Comparison of ENCODE assay signal across 30 mouse cellular contexts in genomic region chr11:103181911-103182310, GRCm38 (mm10). TPM values are rescaled to one million over a fixed set of nuclear protein-coding genes. Genes with fewer than 3 reads are reported as not detected.
DNase-seq lines count a peak whose midpoint lies in the region; ATAC-seq and TF ChIP-seq lines count a peak whose summit lies in the region.
"Had no signal": no experiment of that assay in that cellular context is flagged by ENCODE, and none has a peak within 500 bp of the region (broad histone marks: within the 10 kb centered on the region; RNA-seq: fewer than 3 reads in every experiment).

No protein-coding gene starts in this region.

- H3K9me3 ChIP-seq in intestine, postnatal 0 days (ENCODE audit: control insufficient read depth) = no peaks in the 10 kb centered on the region
- no peaks in the 10 kb centered on the region for H3K9me3 ChIP-seq in kidney, embryonic 16.5 days (ENCODE audit: low read length)
- no peaks in the 10 kb centered on the region for H3K9me3 ChIP-seq in heart, embryonic 12.5 days (replicated peaks)
- H3K9me3 ChIP-seq: embryonic facial prominence, embryonic 13.5 days; hindbrain, embryonic 13.5 days; limb, embryonic 12.5 days; midbrain, embryonic 15.5 days; neural tube, embryonic 12.5 days had no signal

- TF ChIP-seq CTCF in gastrocnemius, adult 2 months (IDR thresholded peaks at IDR 0.05) = no peak
- no peak for TF ChIP-seq CTCF in intestine, postnatal 0 days (IDR thresholded peaks at IDR 0.05; ENCODE audit: low read depth)

- no peak overlapping the region for H3K4me3 ChIP-seq in gastrocnemius, adult 2 months
- no peak overlapping the region for H3K4me3 ChIP-seq in intestine, postnatal 0 days (ENCODE audit: low read depth, low read length)
- H3K4me3 ChIP-seq in kidney, embryonic 16.5 days (ENCODE audit: low read length) = no peak overlapping the region
- H3K4me3 ChIP-seq in heart, embryonic 12.5 days = no peak overlapping the region
- H3K4me3 ChIP-seq: embryonic facial prominence, embryonic 13.5 days; erythroblast, embryonic 14.5 days; heart, adult 2 months; hindbrain, embryonic 13.5 days; limb, embryonic 12.5 days; midbrain, embryonic 15.5 days; neural tube, embryonic 12.5 days had no signal

- H3K4me2 ChIP-seq in intestine, postnatal 0 days (replicated peaks; ENCODE audit: low read depth) = no peak overlapping the region
- no peak overlapping the region for H3K4me2 ChIP-seq in kidney, embryonic 16.5 days (replicated peaks; ENCODE audit: low read depth, low read length)
- H3K4me2 ChIP-seq in heart, embryonic 12.5 days = no peak overlapping the region
- H3K4me2 ChIP-seq: embryonic facial prominence, embryonic 13.5 days; hindbrain, embryonic 13.5 days; limb, embryonic 12.5 days; liver, embryonic 11.5 days; midbrain, embryonic 15.5 days; neural tube, embryonic 12.5 days had no signal

- H3K4me1 ChIP-seq in intestine, postnatal 0 days (replicated peaks; ENCODE audit: control insufficient read depth, insufficient read depth, low read length) = no peaks in the 10 kb centered on the region
- no peaks in the 10 kb centered on the region for H3K4me1 ChIP-seq in kidney, embryonic 16.5 days (ENCODE audit: insufficient read depth, low read length)
- peaks cover 11% of the 10 kb centered on the region for H3K4me1 ChIP-seq in heart, embryonic 12.5 days (replicated peaks)
- H3K4me1 ChIP-seq: embryonic facial prominence, embryonic 13.5 days; hindbrain, embryonic 13.5 days; limb, embryonic 12.5 days; midbrain, embryonic 15.5 days; neural tube, embryonic 12.5 days had no signal

- WGBS in intestine, postnatal 0 days = 41% methylated on average over 3 of the region's 3 CpGs
- WGBS in kidney, embryonic 16.5 days = 70% methylated on average over 3 of the region's 3 CpGs
- WGBS in heart, embryonic 12.5 days = 73% methylated on average over 3 of the region's 3 CpGs

- no peaks in the 10 kb centered on the region for H3K27me3 ChIP-seq in intestine, postnatal 0 days (replicated peaks; ENCODE audit: control insufficient read depth, insufficient read depth, low read length)
- no peaks in the 10 kb centered on the region for H3K27me3 ChIP-seq in kidney, embryonic 16.5 days (ENCODE audit: insufficient read depth, low read length)
- peaks cover 49% of the 10 kb centered on the region for H3K27me3 ChIP-seq in heart, embryonic 12.5 days (replicated peaks)
- H3K27me3 ChIP-seq: embryonic facial prominence, embryonic 13.5 days; midbrain, embryonic 15.5 days had no signal

- peak; percentile 92 for ATAC-seq in intestine, postnatal 0 days
- ATAC-seq in kidney, embryonic 16.5 days (ENCODE audit: low FRiP score, low TSS enrichment) = peak; percentile 54
- no peak for ATAC-seq in heart, embryonic 12.5 days (ENCODE audit: insufficient number of reproducible peaks, low FRiP score)
- ATAC-seq in megakaryocyte, adult 5-6 weeks (ENCODE audit: poor library complexity, severe bottlenecking) = no peak
- ATAC-seq: CD4-positive, CD25-positive, alpha-beta regulatory T cell, adult 4 months; forebrain, embryonic 14.5 days; midbrain, embryonic 15.5 days had no signal

- no peak overlapping the region for H3K27ac ChIP-seq in gastrocnemius, adult 2 months
- H3K27ac ChIP-seq in intestine, postnatal 0 days (ENCODE audit: low read depth, low read length) = no peak overlapping the region
- no peak overlapping the region for H3K27ac ChIP-seq in kidney, embryonic 16.5 days (ENCODE audit: low read length)
- H3K27ac ChIP-seq in heart, embryonic 12.5 days (ENCODE audit: poor library complexity, severe bottlenecking) = no peak overlapping the region
- H3K27ac ChIP-seq: embryonic facial prominence, embryonic 13.5 days; heart, adult 2 months; hindbrain, embryonic 13.5 days; limb, embryonic 12.5 days; midbrain, embryonic 15.5 days; neural tube, embryonic 12.5 days; stomach, postnatal 0 days had no signal

- H3K36me3 ChIP-seq in intestine, postnatal 0 days (ENCODE audit: control insufficient read depth, insufficient read depth) = no peaks in the 10 kb centered on the region
- H3K36me3 ChIP-seq in kidney, embryonic 16.5 days (ENCODE audit: insufficient read depth, low read length) = no peaks in the 10 kb centered on the region
- no peaks in the 10 kb centered on the region for H3K36me3 ChIP-seq in heart, embryonic 12.5 days
- H3K36me3 ChIP-seq: embryonic facial prominence, embryonic 13.5 days; hindbrain, embryonic 13.5 days; limb, embryonic 12.5 days; midbrain, embryonic 15.5 days; neural tube, embryonic 12.5 days had no signal

- DNase-seq in gastrocnemius, adult 2 months = peak; percentile 21
- DNase-seq in gastrocnemius, postnatal 4 days (ENCODE audit: low spot score in 2 of 2) = no peak
- DNase-seq in kidney, postnatal 4 days = peak; percentile 23 to 62
- DNase-seq: adrenal gland, postnatal 36 days; cerebellum, postnatal 25 days; embryo, embryonic 11 days; lung, adult 2 months; lung, postnatal 36 days; right cerebral cortex, postnatal 14 days; thymus, adult 2 months had no signal

- no peak overlapping the region for H3K9ac ChIP-seq in intestine, postnatal 0 days (ENCODE audit: low read depth, low read length)
- no peak overlapping the region for H3K9ac ChIP-seq in kidney, embryonic 16.5 days (replicated peaks; ENCODE audit: low read length)
- H3K9ac ChIP-seq in heart, embryonic 12.5 days = no peak overlapping the region
- H3K9ac ChIP-seq: embryonic facial prominence, embryonic 13.5 days; hindbrain, embryonic 13.5 days; limb, embryonic 12.5 days; midbrain, embryonic 15.5 days; neural tube, embryonic 12.5 days had no signal

- intact Hi-C loops in gastrocnemius, adult 2 months (cut with DNase I) = no loop called here

RNA-seq across cellular contexts. Expression of gene Fmnl1, which starts 11.0 kb away (rescaled TPM):
- 1 to 10 TPM; 4.2 to 5.7 TPM for total RNA-seq in gastrocnemius, adult 2 months (2021)
- 1 to 10 TPM; 8.1 to 8.2 TPM for total RNA-seq in gastrocnemius, postnatal 4 days (2021)
- polyA plus RNA-seq in intestine, postnatal 0 days (2015; fragmentation: Nextera tagmentation; extraction: Ambion mirVana) = 0.80 and 1.0 TPM in 2 replicates
- 2.4 and 3.4 TPM in 2 replicates for polyA plus RNA-seq in kidney, embryonic 16.5 days (2015; fragmentation: Nextera tagmentation; extraction: Ambion mirVana)
- 1.1 and 1.7 TPM in 2 replicates for polyA plus RNA-seq in heart, embryonic 12.5 days (2016; fragmentation: Nextera tagmentation; extraction: Ambion mirVana)
- 387 and 407 TPM in 2 replicates for total RNA-seq in megakaryocyte, adult 5-6 weeks (2015)
- 126 and 152 TPM in 2 replicates for total RNA-seq in megakaryocyte, adult 5-6 weeks (2017)

RNA-seq across cellular contexts. Expression of gene 1700023F06Rik, which starts 26.4 kb away (rescaled TPM):
- total RNA-seq in gastrocnemius, adult 2 months (2021) = not detected
- not detected for total RNA-seq in gastrocnemius, postnatal 4 days (2021)
- polyA plus RNA-seq in intestine, postnatal 0 days (2015; fragmentation: Nextera tagmentation; extraction: Ambion mirVana) = 0.35 and 0.77 TPM in 2 replicates
- 0.27 and 0.82 TPM in 2 replicates for polyA plus RNA-seq in kidney, embryonic 16.5 days (2015; fragmentation: Nextera tagmentation; extraction: Ambion mirVana)
- 0.17 TPM in 1 of 2 replicates, not detected in the other for polyA plus RNA-seq in heart, embryonic 12.5 days (2016; fragmentation: Nextera tagmentation; extraction: Ambion mirVana)
- not detected in 2 replicates for total RNA-seq in megakaryocyte, adult 5-6 weeks (2015)
- not detected in 2 replicates for total RNA-seq in megakaryocyte, adult 5-6 weeks (2017)
- total RNA-seq: adrenal gland, postnatal 36 days; gastrocnemius, postnatal 10 days; heart, adult 2 months; heart, postnatal 25 days; megakaryocyte-erythroid progenitor cell, adult 5-6 weeks had no signal
- polyA plus RNA-seq: CD4-positive, CD25-positive, alpha-beta regulatory T cell, adult 4 months; erythroblast, embryonic 14.5 days had no signal

RNA-seq across cellular contexts. Expression of gene Spata32, which starts 36.3 kb away (rescaled TPM):
- total RNA-seq in gastrocnemius, adult 2 months (2021) = not detected
- total RNA-seq in gastrocnemius, postnatal 4 days (2021) = not detected
- not detected in 2 replicates for polyA plus RNA-seq in intestine, postnatal 0 days (2015; fragmentation: Nextera tagmentation; extraction: Ambion mirVana)
- polyA plus RNA-seq in kidney, embryonic 16.5 days (2015; fragmentation: Nextera tagmentation; extraction: Ambion mirVana) = not detected in 2 replicates
- polyA plus RNA-seq in heart, embryonic 12.5 days (2016; fragmentation: Nextera tagmentation; extraction: Ambion mirVana) = not detected in 2 replicates
- total RNA-seq in megakaryocyte, adult 5-6 weeks (2015) = not detected in 2 replicates
- not detected in 2 replicates for total RNA-seq in megakaryocyte, adult 5-6 weeks (2017)
- total RNA-seq: adrenal gland, postnatal 36 days; gastrocnemius, postnatal 10 days; heart, adult 2 months; heart, postnatal 25 days; megakaryocyte-erythroid progenitor cell, adult 5-6 weeks had no signal
- polyA plus RNA-seq: CD4-positive, CD25-positive, alpha-beta regulatory T cell, adult 4 months; embryonic facial prominence, embryonic 13.5 days; erythroblast, embryonic 14.5 days; forebrain, embryonic 14.5 days; heart, adult 2 months; heart, embryonic 14.5 days; limb, embryonic 12.5 days; liver, embryonic 11.5 days; lung, adult 2 months; stomach, postnatal 0 days; thymus, adult 2 months; urinary bladder, adult 2 months had no signal

RNA-seq across cellular contexts. Expression of gene Hexim2, which starts 49.7 kb away (rescaled TPM):
- total RNA-seq in gastrocnemius, adult 2 months (2021) = 1 to 10 TPM; 2.0 to 3.6 TPM
- 1 to 10 TPM; 6.3 to 7.0 TPM for total RNA-seq in gastrocnemius, postnatal 4 days (2021)
- polyA plus RNA-seq in intestine, postnatal 0 days (2015; fragmentation: Nextera tagmentation; extraction: Ambion mirVana) = 3.5 and 5.3 TPM in 2 replicates
- 11.3 and 11.8 TPM in 2 replicates for polyA plus RNA-seq in kidney, embryonic 16.5 days (2015; fragmentation: Nextera tagmentation; extraction: Ambion mirVana)
- polyA plus RNA-seq in heart, embryonic 12.5 days (2016; fragmentation: Nextera tagmentation; extraction: Ambion mirVana) = 7.8 and 8.4 TPM in 2 replicates
- total RNA-seq in megakaryocyte, adult 5-6 weeks (2015) = 0.25 and 1.8 TPM in 2 replicates
- total RNA-seq in megakaryocyte, adult 5-6 weeks (2017) = 1.0 and 2.1 TPM in 2 replicates

Comparison
In these comparisons a context has a peak if more than half of its experiments do, and no peak if none do; other contexts are left out.
1. DNase-seq: peak in gastrocnemius, adult 2 months (single experiment) and kidney, postnatal 4 days (2 of 2); none in gastrocnemius, postnatal 4 days (0 of 2).
2. ATAC-seq: peak in intestine, postnatal 0 days (single experiment) and kidney, embryonic 16.5 days (single experiment); none in heart, embryonic 12.5 days (single experiment) and megakaryocyte, adult 5-6 weeks (single experiment).
3. RNA of gene Fmnl1, which starts 11.0 kb away (total RNA-seq): 126 to 407 TPM in megakaryocyte, adult 5-6 weeks; 8.1 to 8.2 TPM in gastrocnemius, postnatal 4 days and 4.2 to 5.7 TPM in gastrocnemius, adult 2 months; every median in the first group is over 10 times any median in the second.